Mouse (Mus musculus): ENCODE measurements at regions not wholly inside any gene's neighbourhood (a gene's known extent, or its start where the extent isn't known, plus 50 kb on each side); places are given as distances from the start of the nearest gene placed in this dataset.

DNA sequence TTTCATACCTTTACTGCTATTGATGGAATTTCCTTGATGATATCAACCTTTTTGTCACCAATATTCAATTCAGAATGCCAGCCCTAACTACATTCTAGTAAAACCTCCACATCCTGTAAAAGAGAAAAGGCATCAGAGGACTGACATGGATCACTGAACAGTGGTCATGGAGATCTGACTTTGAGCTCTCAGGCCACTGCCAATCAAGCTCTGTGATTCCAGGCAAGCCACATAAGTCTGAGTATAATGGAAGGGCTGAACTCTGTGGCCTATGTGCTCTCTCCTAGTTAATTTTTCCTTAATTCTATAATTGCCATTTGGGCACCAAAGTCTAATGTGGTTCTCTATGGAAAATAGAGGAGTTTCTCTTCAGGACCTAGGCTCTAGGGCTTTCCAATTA lies 161.8 kb upstream of the Ell2 start:
- Histone ChIP-seq H3K27me3 (ENCODE audit: insufficient read depth, low read length) (no peaks in the 10 kb centered on the region), H3K9me3 (ENCODE audit: low read length) (no peaks in the 10 kb centered on the region), H3K36me3 (ENCODE audit: insufficient read depth, low read length) (no peaks in the 10 kb centered on the region), H3K4me1 (replicated peaks; ENCODE audit: low read depth, low read length) (peaks cover 27% of the 10 kb centered on the region), H3K4me3 (replicated peaks; ENCODE audit: low read length) (no peak overlapping the region)
- TF ChIP-seq NANOG (IDR thresholded peaks at IDR 0.05; ENCODE audit: borderline replicate concordance, low read length) (no peak), CTCF (conservative IDR thresholded peaks at IDR 0.05; ENCODE audit: low read length) (no peak), POU5F1 (IDR thresholded peaks at IDR 0.05; ENCODE audit: borderline replicate concordance, low read length) (no peak)

DNA sequence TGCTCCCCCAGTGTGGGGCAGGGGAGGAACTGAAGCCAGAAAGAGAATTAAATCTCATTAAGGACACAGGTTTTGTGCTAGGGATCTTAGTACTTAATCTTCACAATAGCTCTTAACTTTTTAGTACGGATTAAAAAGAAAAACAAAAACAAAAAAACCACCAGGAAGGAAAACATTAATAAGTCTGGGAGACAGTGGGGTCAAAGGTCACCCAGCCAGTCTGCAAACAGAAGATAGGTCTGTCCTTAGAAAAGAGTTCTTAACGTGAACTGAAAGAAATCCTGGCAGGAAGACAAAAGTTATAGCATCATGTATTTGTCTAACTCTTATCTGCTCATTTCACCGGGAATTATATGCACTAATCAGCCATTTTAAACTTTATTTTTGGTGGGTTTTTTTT lies 158.8 kb upstream of the Ell2 start:
- peaks cover 7% of the 10 kb centered on the region; the same call in 1 of the 2 replicates for H3K4me1 ChIP-seq (replicated peaks; ENCODE audit: low read depth, low read length)
- no peaks in the 10 kb centered on the region for H3K27me3 ChIP-seq (ENCODE audit: insufficient read depth, low read length)
- H3K36me3 ChIP-seq (ENCODE audit: insufficient read depth, low read length) = no peaks in the 10 kb centered on the region
- TF ChIP-seq POU5F1 (IDR thresholded peaks at IDR 0.05; ENCODE audit: borderline replicate concordance, low read length) (no peak), NANOG (IDR thresholded peaks at IDR 0.05; ENCODE audit: borderline replicate concordance, low read length) (no peak), CTCF (conservative IDR thresholded peaks at IDR 0.05; ENCODE audit: low read length) (no peak)
- H3K4me3 ChIP-seq (replicated peaks; ENCODE audit: low read length) = no peak overlapping the region
- H3K9me3 ChIP-seq (ENCODE audit: low read length) = no peaks in the 10 kb centered on the region

DNA sequence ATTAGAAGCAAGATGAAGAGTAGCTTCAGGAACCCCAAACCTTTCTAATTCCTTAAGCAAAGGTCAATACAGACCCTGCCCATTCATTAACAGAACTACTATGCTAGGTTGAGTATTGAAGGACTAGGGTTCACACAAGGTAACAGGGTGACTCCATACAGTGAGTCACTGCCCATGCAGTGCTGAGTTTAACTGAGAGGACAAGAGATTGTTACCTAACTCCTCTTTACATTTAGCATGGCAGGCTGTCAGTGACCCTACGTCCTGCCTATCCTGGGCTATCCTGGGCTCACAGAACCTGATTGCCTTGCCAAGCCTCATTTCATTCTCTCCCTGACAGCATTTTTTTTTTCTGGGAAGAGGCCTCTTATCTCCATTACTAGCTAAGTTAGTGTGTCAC lies 127.6 kb upstream of the Ell2 start:
- H3K9me3 ChIP-seq (ENCODE audit: low read length) = no peaks in the 10 kb centered on the region
- TF ChIP-seq CTCF (conservative IDR thresholded peaks at IDR 0.05; ENCODE audit: low read length) = no peak
- no peak for TF ChIP-seq POU5F1 (IDR thresholded peaks at IDR 0.05; ENCODE audit: borderline replicate concordance, low read length)
- no peak for TF ChIP-seq NANOG (IDR thresholded peaks at IDR 0.05; ENCODE audit: borderline replicate concordance, low read length)
- H3K4me3 ChIP-seq (replicated peaks; ENCODE audit: low read length) = no peak overlapping the region
- H3K4me1 ChIP-seq (replicated peaks; ENCODE audit: low read depth, low read length) = no peaks in the 10 kb centered on the region
- H3K36me3 ChIP-seq (ENCODE audit: insufficient read depth, low read length) = no peaks in the 10 kb centered on the region
- no peaks in the 10 kb centered on the region for H3K27me3 ChIP-seq (ENCODE audit: insufficient read depth, low read length)

DNA sequence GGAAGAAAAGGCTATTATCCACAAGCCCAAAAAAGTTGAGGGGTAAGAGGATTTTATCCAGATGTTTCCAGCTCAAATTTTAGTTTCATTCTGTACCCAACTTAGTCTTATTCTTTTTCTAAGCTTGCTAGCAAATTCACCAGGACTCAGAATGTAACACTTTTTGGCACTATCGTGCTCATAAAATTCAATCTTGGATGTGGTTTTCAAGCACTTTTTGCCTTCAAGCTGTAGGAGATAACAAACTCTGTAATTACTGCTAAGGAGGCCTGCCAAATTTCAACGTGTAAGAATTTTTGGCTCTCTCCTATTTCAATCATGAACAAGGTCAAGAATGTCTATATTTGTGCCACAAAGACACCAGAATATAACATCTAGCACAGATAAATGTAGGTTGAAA lies 115.7 kb upstream of the Ell2 start:
- no peaks in the 10 kb centered on the region for H3K4me1 ChIP-seq (replicated peaks; ENCODE audit: low read depth, low read length)
- TF ChIP-seq NANOG (IDR thresholded peaks at IDR 0.05; ENCODE audit: borderline replicate concordance, low read length) = no peak
- no peak for TF ChIP-seq POU5F1 (IDR thresholded peaks at IDR 0.05; ENCODE audit: borderline replicate concordance, low read length)
- no peak for TF ChIP-seq CTCF (conservative IDR thresholded peaks at IDR 0.05; ENCODE audit: low read length)
- H3K27me3 ChIP-seq (ENCODE audit: insufficient read depth, low read length) = no peaks in the 10 kb centered on the region
- H3K4me3 ChIP-seq (replicated peaks; ENCODE audit: low read length) = no peak overlapping the region
- no peaks in the 10 kb centered on the region for H3K9me3 ChIP-seq (ENCODE audit: low read length)
- H3K36me3 ChIP-seq (ENCODE audit: insufficient read depth, low read length) = no peaks in the 10 kb centered on the region

DNA sequence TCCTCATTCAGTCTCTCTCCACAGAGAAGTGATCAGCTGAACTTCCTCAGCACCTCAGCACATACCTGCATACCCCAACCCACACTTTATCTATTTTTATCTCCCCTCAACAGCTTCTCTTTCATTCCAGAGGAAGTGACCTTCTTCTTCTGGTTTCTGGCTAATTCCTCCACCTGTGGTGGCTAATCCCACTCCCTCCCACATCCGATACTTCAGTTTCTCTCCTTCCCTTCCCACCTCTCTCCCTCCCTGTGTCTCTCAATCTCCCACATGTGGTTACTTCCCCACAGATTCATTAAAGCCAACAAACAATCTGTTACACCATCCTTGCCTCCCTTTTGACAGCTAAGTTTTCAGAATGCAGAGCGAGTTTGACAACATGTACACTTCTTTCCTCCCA lies 109.7 kb upstream of the Ell2 start:
- Histone ChIP-seq H3K4me3 (replicated peaks; ENCODE audit: low read length) (no peak overlapping the region), H3K36me3 (ENCODE audit: insufficient read depth, low read length) (no peaks in the 10 kb centered on the region), H3K27me3 (ENCODE audit: insufficient read depth, low read length) (no peaks in the 10 kb centered on the region), H3K9me3 (ENCODE audit: low read length) (peaks cover 6% of the 10 kb centered on the region), H3K4me1 (replicated peaks; ENCODE audit: low read depth, low read length) (no peaks in the 10 kb centered on the region)
- TF ChIP-seq NANOG (IDR thresholded peaks at IDR 0.05; ENCODE audit: borderline replicate concordance, low read length) (no peak), POU5F1 (IDR thresholded peaks at IDR 0.05; ENCODE audit: borderline replicate concordance, low read length) (no peak), CTCF (conservative IDR thresholded peaks at IDR 0.05; ENCODE audit: low read length) (no peak)

DNA sequence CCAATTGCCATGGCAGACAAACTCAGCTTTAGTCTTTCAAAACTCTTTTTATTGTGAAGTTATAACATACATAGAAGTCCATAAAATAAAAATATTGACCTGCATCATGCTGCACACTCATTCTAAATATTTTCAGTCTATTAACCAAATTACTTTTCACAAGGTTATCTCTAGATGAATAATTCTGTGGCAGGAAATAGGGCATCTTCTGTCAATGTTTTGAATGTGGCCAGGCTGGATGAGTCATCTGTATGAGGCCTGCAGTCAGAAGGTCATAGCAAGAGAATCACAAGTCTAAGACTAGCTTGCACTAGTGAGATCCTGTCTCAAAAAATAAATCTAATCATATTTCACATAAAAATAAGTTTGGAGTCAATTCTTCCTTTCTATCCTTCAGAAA lies 108.4 kb upstream of the Ell2 start:
- TF ChIP-seq CTCF (conservative IDR thresholded peaks at IDR 0.05; ENCODE audit: low read length) (no peak), POU5F1 (IDR thresholded peaks at IDR 0.05; ENCODE audit: borderline replicate concordance, low read length) (no peak), NANOG (IDR thresholded peaks at IDR 0.05; ENCODE audit: borderline replicate concordance, low read length) (no peak)
- Histone ChIP-seq H3K9me3 (ENCODE audit: low read length) (peaks cover 13% of the 10 kb centered on the region), H3K36me3 (ENCODE audit: insufficient read depth, low read length) (no peaks in the 10 kb centered on the region)

DNA sequence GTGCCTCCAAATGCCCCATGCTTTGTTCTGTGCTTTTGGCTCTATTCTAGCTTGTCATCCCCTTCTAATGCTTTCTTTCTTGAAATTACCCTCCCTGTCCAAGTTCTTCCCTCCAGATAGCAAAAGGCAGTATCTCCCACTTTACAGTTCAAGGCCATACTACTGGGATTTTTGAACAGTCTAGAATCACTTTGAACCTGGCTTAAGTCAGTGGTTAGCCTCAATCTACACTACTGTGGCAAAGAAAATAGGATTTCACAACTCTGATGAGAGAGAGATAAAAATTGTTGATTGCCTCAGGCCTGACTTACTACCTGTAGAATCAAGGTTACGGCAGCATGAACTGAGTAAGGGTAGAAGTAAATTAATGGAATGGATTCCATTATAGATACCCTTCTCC lies 107.9 kb upstream of the Ell2 start:
- H3K9me3 ChIP-seq (ENCODE audit: low read length) = peaks cover 17% of the 10 kb centered on the region
- no peaks in the 10 kb centered on the region for H3K36me3 ChIP-seq (ENCODE audit: insufficient read depth, low read length)
- TF ChIP-seq POU5F1 (IDR thresholded peaks at IDR 0.05; ENCODE audit: borderline replicate concordance, low read length) (no peak), NANOG (IDR thresholded peaks at IDR 0.05; ENCODE audit: borderline replicate concordance, low read length) (no peak), CTCF (conservative IDR thresholded peaks at IDR 0.05; ENCODE audit: low read length) (no peak)
- H3K4me3 ChIP-seq (replicated peaks; ENCODE audit: low read length) = no peak overlapping the region
- no peaks in the 10 kb centered on the region for H3K27me3 ChIP-seq (ENCODE audit: insufficient read depth, low read length)
- H3K4me1 ChIP-seq (replicated peaks; ENCODE audit: low read depth, low read length) = no peaks in the 10 kb centered on the region

More for the DNA sequence above, 108.4 kb upstream of the Ell2 start:
- Histone ChIP-seq H3K4me1 (replicated peaks; ENCODE audit: low read depth, low read length) (no peaks in the 10 kb centered on the region), H3K27me3 (ENCODE audit: insufficient read depth, low read length) (no peaks in the 10 kb centered on the region), H3K4me3 (replicated peaks; ENCODE audit: low read length) (no peak overlapping the region)

DNA sequence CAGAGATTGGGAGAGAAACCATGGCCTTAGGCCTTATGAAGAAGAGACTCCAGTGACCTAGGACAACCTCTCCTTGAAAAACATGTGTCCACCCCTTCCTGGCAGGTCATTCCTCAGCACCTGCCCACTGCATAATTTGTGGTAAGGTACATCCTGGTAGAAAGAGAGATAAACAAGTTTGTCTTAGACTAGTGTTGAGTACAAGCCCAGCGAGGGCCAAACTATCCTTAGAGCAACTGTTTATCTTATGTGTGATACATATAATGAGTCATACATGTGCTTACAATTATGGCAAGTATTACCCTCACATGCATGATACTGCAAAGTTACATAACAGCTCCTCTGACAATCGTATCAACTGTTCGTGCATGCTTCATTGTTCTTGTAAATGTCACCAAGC lies 83.3 kb upstream of the Ell2 start:
- no peaks in the 10 kb centered on the region for H3K27me3 ChIP-seq (ENCODE audit: insufficient read depth, low read length)
- H3K4me1 ChIP-seq (replicated peaks; ENCODE audit: low read depth, low read length) = no peaks in the 10 kb centered on the region
- TF ChIP-seq POU5F1 (IDR thresholded peaks at IDR 0.05; ENCODE audit: borderline replicate concordance, low read length) (no peak), CTCF (conservative IDR thresholded peaks at IDR 0.05; ENCODE audit: low read length) (no peak), NANOG (IDR thresholded peaks at IDR 0.05; ENCODE audit: borderline replicate concordance, low read length) (no peak)
- no peaks in the 10 kb centered on the region for H3K36me3 ChIP-seq (ENCODE audit: insufficient read depth, low read length)
- H3K4me3 ChIP-seq (replicated peaks; ENCODE audit: low read length) = no peak overlapping the region
- H3K9me3 ChIP-seq (ENCODE audit: low read length) = no peaks in the 10 kb centered on the region

DNA sequence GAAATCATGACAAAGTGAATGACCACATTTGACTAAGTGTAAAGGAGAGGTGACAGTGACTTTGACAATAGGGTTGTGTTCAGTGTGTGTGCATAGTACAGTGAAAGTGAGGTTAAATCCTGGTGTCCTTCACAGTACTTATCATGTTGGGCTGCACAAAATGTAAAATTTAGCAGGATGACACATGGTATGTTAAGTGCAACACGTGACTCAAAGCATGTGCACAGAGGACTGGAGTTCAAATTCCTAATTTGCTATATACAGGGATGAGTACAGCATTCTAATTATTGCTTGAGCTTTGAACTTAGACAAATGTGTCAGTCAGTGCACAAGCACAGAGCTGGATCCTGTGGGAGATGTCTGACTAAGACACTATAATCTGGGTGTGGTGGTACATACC lies 79.2 kb upstream of the Ell2 start:
- Histone ChIP-seq H3K27me3 (ENCODE audit: insufficient read depth, low read length) (no peaks in the 10 kb centered on the region), H3K4me3 (replicated peaks; ENCODE audit: low read length) (no peak overlapping the region), H3K9me3 (ENCODE audit: low read length) (peaks cover 15% of the 10 kb centered on the region), H3K4me1 (replicated peaks; ENCODE audit: low read depth, low read length) (no peaks in the 10 kb centered on the region), H3K36me3 (ENCODE audit: insufficient read depth, low read length) (no peaks in the 10 kb centered on the region)
- no peak for TF ChIP-seq NANOG (IDR thresholded peaks at IDR 0.05; ENCODE audit: borderline replicate concordance, low read length)
- no peak for TF ChIP-seq CTCF (conservative IDR thresholded peaks at IDR 0.05; ENCODE audit: low read length)
- no peak for TF ChIP-seq POU5F1 (IDR thresholded peaks at IDR 0.05; ENCODE audit: borderline replicate concordance, low read length)
